Mouse (Mus musculus): Measurements from ENCODE around the gene Gpd1.
"Not testable (repeated sequence)": the region's sequence is repeated elsewhere in the genome, so short reads cannot be mapped to it uniquely, and the experiment has no call there.

The Gpd1 gene

GRCm38 (mm10) chr15:99771601-99772276 is 54.4 kb downstream of the Gpd1 start:
- peak; percentile 68 for DNase-seq (ENCODE audit: low read depth, low spot score)

GRCm38 (mm10) chr15:99772277-99772880 is 55.1 kb downstream of the Gpd1 start:
- DNase-seq (ENCODE audit: low read depth, low spot score), result peak; percentile 90

GRCm38 (mm10) chr15:99772881-99772924 is 55.4 kb downstream of the Gpd1 start, which contains the start of gene Cers5:
TSS of gene Cers5 (minus strand) at chr15:99772885.
- DNase-seq (ENCODE audit: low read depth, low spot score), result not testable (repeated sequence)

GRCm38 (mm10) chr15:99772925-99773324 is 55.6 kb downstream of the Gpd1 start:
- DNase-seq (ENCODE audit: low read depth, low spot score), result no peak
